Mouse (Mus musculus): ENCODE measurements around the gene Hs3st3a1.

The Hs3st3a1 gene

GRCm38 (mm10) chr11:64489587-64490433, 54.7 kb downstream of the Hs3st3a1 start:
- no peak for DNase-seq (ENCODE audit: low spot score)

GRCm38 (mm10) chr11:64494448-64494847, 59.3 kb downstream of the Hs3st3a1 start:
- DNase-seq (ENCODE audit: low spot score), result no peak

GRCm38 (mm10) chr11:64495935-64496334, 60.8 kb downstream of the Hs3st3a1 start:
- DNase-seq (ENCODE audit: low spot score), result no peak

GRCm38 (mm10) chr11:64496677-64497076, 61.5 kb downstream of the Hs3st3a1 start:
- DNase-seq (ENCODE audit: low spot score), result no peak

- no peak for DNase-seq (ENCODE audit: low spot score)
Measured at GRCm38 (mm10) chr11:64500536-64501112, 65.5 kb downstream of the Hs3st3a1 start.

- DNase-seq (ENCODE audit: low spot score), result no peak
Measured at GRCm38 (mm10) chr11:64503040-64503439, 67.9 kb downstream of the Hs3st3a1 start.

GRCm38 (mm10) chr11:64505924-64506323, 70.8 kb downstream of the Hs3st3a1 start:
- DNase-seq (ENCODE audit: low spot score), result no peak

GRCm38 (mm10) chr11:64507024-64507423, 71.9 kb downstream of the Hs3st3a1 start:
- DNase-seq (ENCODE audit: low spot score), result no peak

- DNase-seq (ENCODE audit: low spot score), result no peak
Measured at GRCm38 (mm10) chr11:64509106-64509505, 74.0 kb downstream of the Hs3st3a1 start.

- no peak for DNase-seq (ENCODE audit: low spot score)
Measured at GRCm38 (mm10) chr11:64512301-64512700, 77.2 kb downstream of the Hs3st3a1 start.

GRCm38 (mm10) chr11:64513419-64513818, 78.3 kb downstream of the Hs3st3a1 start:
- no peak for DNase-seq (ENCODE audit: low spot score)

GRCm38 (mm10) chr11:64516712-64517589, 81.8 kb downstream of the Hs3st3a1 start:
- DNase-seq (ENCODE audit: low spot score), result no peak

- no peak for DNase-seq (ENCODE audit: low spot score)
Measured at GRCm38 (mm10) chr11:64518146-64518841, 83.2 kb downstream of the Hs3st3a1 start.

- no peak for DNase-seq (ENCODE audit: low spot score)
Measured at GRCm38 (mm10) chr11:64523993-64524570, 89.0 kb downstream of the Hs3st3a1 start.

GRCm38 (mm10) chr11:64537230-64537629, 102.1 kb downstream of the Hs3st3a1 start:
- peak; percentile 5 for DNase-seq (ENCODE audit: low spot score)

GRCm38 (mm10) chr11:64541866-64542265, 106.7 kb downstream of the Hs3st3a1 start:
- no peak for DNase-seq (ENCODE audit: low spot score)

GRCm38 (mm10) chr11:64542335-64542734, 107.2 kb downstream of the Hs3st3a1 start:
- no peak for DNase-seq (ENCODE audit: low spot score)

GRCm38 (mm10) chr11:64543181-64543641, 108.1 kb downstream of the Hs3st3a1 start:
- no peak for DNase-seq (ENCODE audit: low spot score)

- no peak for DNase-seq (ENCODE audit: low spot score)
Measured at GRCm38 (mm10) chr11:64544236-64544635, 109.1 kb downstream of the Hs3st3a1 start.

- no peak for DNase-seq (ENCODE audit: low spot score)
Measured at GRCm38 (mm10) chr11:64549380-64549779, 114.2 kb downstream of the Hs3st3a1 start.

- DNase-seq (ENCODE audit: low spot score), result no peak
Measured at GRCm38 (mm10) chr11:64549955-64550354, 114.8 kb downstream of the Hs3st3a1 start.
